Mouse (Mus musculus) G1E (cell line): ENCODE measurements at regions not wholly inside any gene's neighbourhood (a gene's known extent, or its start where the extent isn't known, plus 50 kb on each side); places are given as distances from the start of the nearest gene placed in this dataset.

Experiments used
- CTCF ChIP-seq: IDR thresholded peaks from 2 replicates; pipeline ENCODE4 v1.5.1; 2012; ENCODE audit warnings: low read depth, low read length, inconsistent platforms, mixed read lengths
- GATA1 ChIP-seq: IDR thresholded peaks from 2 replicates; pipeline ENCODE4 v1.6.1; 2012; ENCODE audit warnings: borderline replicate concordance, low read length, inconsistent platforms, mixed read lengths
- POLR2AphosphoS5 ChIP-seq: IDR thresholded peaks from 2 replicates; pipeline ENCODE4 v1.6.1; 2012; ENCODE audit warnings: low read depth, low read length, inconsistent platforms; ENCODE audit not compliant: insufficient replicate concordance
- TAL1 ChIP-seq: conservative IDR thresholded peaks from 2 replicates; pipeline ENCODE4 v1.6.1; 2012; ENCODE audit warnings: low read depth, low read length, inconsistent platforms, mixed read lengths

DNA sequence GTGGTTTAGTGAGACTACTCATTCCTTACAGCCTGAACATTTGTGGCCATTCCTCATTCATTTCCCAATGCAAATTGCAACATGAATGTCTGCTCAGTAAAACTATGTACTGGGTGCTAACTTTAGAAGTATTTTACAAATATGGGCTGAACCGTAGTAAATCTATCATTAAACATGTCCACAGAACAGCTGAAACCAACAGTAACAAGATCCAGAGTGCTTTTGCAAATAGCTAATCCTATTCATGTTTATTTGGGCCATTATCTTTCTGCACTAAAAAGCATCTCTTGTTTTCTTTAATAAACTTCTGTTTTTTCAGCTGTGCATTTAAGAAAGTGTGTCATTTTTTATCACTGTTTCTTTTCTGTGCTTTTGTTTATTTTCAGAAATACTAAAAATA, 1502.4 kb downstream of the Epha7 start:
- TF ChIP-seq CTCF (no peak), GATA1 (no peak), TAL1 (no peak), POLR2AphosphoS5 (no peak)
